Mouse (Mus musculus): Measurements from ENCODE around the gene Slit1. TPM values are rescaled to one million over a fixed set of nuclear protein-coding genes. Genes with fewer than 3 reads are reported as not detected.

Slit1 gene
- polyA plus RNA-seq, 1 experiment from 2014 or later = 32.8 TPM

- no peak overlapping the region for H3K4me3 ChIP-seq (replicated peaks)
- H3K27ac ChIP-seq (replicated peaks) = no peak overlapping the region
- 0 out of 2 replicates have a peak, but pooled peaks cover 4% of the 10 kb centered on the region for H3K36me3 ChIP-seq
- no peak for ATAC-seq (ENCODE audit: low FRiP score)
- no peaks in the 10 kb centered on the region for H3K9me3 ChIP-seq (replicated peaks)
- no peaks in the 10 kb centered on the region for H3K27me3 ChIP-seq (replicated peaks)
- H3K4me1 ChIP-seq = peaks cover 73% of the 10 kb centered on the region
- 82% methylated on average over 6 of the region's 6 CpGs for WGBS
- H3K9ac ChIP-seq (replicated peaks) = no peak overlapping the region
- no peak overlapping the region for H3K4me2 ChIP-seq
Observed at GRCm38 (mm10) chr19:41616274-41616673, 127.2 kb downstream of the Slit1 start.

GRCm38 (mm10) chr19:41615606-41616224 lies 127.8 kb downstream of the Slit1 start:
- Histone ChIP-seq H3K36me3 (peaks cover 5% of the 10 kb centered on the region; the same call in 1 of the 2 replicates), H3K9ac (replicated peaks) (no peak overlapping the region), H3K4me2 (no peak overlapping the region), H3K4me3 (replicated peaks) (no peak overlapping the region), H3K9me3 (replicated peaks) (no peaks in the 10 kb centered on the region), H3K27me3 (replicated peaks) (no peaks in the 10 kb centered on the region), H3K27ac (replicated peaks) (peak overlapping the region; percentile 41; the same call in 1 of the 2 replicates), H3K4me1 (peaks cover 73% of the 10 kb centered on the region)
- 54% methylated on average over 11 of the region's 11 CpGs for WGBS
- ATAC-seq (ENCODE audit: low FRiP score) = no peak

- H3K36me3 ChIP-seq = peaks cover 11% of the 10 kb centered on the region
- WGBS = 19% methylated on average over 16 of the region's 16 CpGs
- peaks cover 57% of the 10 kb centered on the region for H3K4me1 ChIP-seq
- no peaks in the 10 kb centered on the region for H3K9me3 ChIP-seq (replicated peaks)
- peak overlapping the region; percentile 75 for H3K27ac ChIP-seq (replicated peaks)
- ATAC-seq (ENCODE audit: low FRiP score) = peak; percentile 62; the same call in 1 of the 2 replicates
- no peaks in the 10 kb centered on the region for H3K27me3 ChIP-seq (replicated peaks)
- H3K9ac ChIP-seq (replicated peaks) = no peak overlapping the region
- H3K4me3 ChIP-seq (replicated peaks) = no peak overlapping the region
- H3K4me2 ChIP-seq = peak overlapping the region; percentile 23; the same call in 1 of the 2 replicates
Observed at GRCm38 (mm10) chr19:41613325-41614087, 130.0 kb downstream of the Slit1 start.

- Histone ChIP-seq H3K9ac (replicated peaks) (no peak overlapping the region), H3K4me3 (replicated peaks) (no peak overlapping the region), H3K36me3 (peaks cover 11% of the 10 kb centered on the region), H3K4me2 (no peak overlapping the region), H3K4me1 (peaks cover 42% of the 10 kb centered on the region), H3K27me3 (replicated peaks) (no peaks in the 10 kb centered on the region), H3K9me3 (replicated peaks) (no peaks in the 10 kb centered on the region), H3K27ac (replicated peaks) (no peak overlapping the region)
- 70% methylated on average over 6 of the region's 6 CpGs for WGBS
- ATAC-seq (ENCODE audit: low FRiP score) = no peak
Observed at GRCm38 (mm10) chr19:41611683-41612082, 131.8 kb downstream of the Slit1 start.

GRCm38 (mm10) chr19:41606208-41606987 lies 137.1 kb downstream of the Slit1 start:
- WGBS = 69% methylated on average over 10 of the region's 10 CpGs
- no peak for ATAC-seq (ENCODE audit: low FRiP score)
- Histone ChIP-seq H3K9me3 (replicated peaks) (no peaks in the 10 kb centered on the region), H3K9ac (replicated peaks) (no peak overlapping the region), H3K4me1 (no peaks in the 10 kb centered on the region), H3K4me3 (replicated peaks) (no peak overlapping the region), H3K27ac (replicated peaks) (no peak overlapping the region), H3K36me3 (peaks cover 35% of the 10 kb centered on the region), H3K4me2 (no peak overlapping the region), H3K27me3 (replicated peaks) (no peaks in the 10 kb centered on the region)

- no peak overlapping the region for H3K27ac ChIP-seq (replicated peaks)
- no peak for ATAC-seq (ENCODE audit: low FRiP score)
Observed at GRCm38 (mm10) chr19:41600647-41601046, 142.8 kb downstream of the Slit1 start.

GRCm38 (mm10) chr19:41597170-41597894 lies 146.1 kb downstream of the Slit1 start:
- Histone ChIP-seq H3K36me3 (peaks cover 6% of the 10 kb centered on the region), H3K9ac (replicated peaks) (no peak overlapping the region), H3K4me2 (no peak overlapping the region), H3K4me1 (peaks cover 4% of the 10 kb centered on the region; the same call in 1 of the 2 replicates), H3K4me3 (replicated peaks) (no peak overlapping the region), H3K9me3 (replicated peaks) (no peaks in the 10 kb centered on the region), H3K27ac (replicated peaks) (no peak overlapping the region), H3K27me3 (replicated peaks) (no peaks in the 10 kb centered on the region)
- no peak for ATAC-seq (ENCODE audit: low FRiP score)
- WGBS = 82% methylated on average over 6 of the region's 6 CpGs

More at GRCm38 (mm10) chr19:41600647-41601046, 142.8 kb downstream of the Slit1 start:
- 39% methylated on average over 10 of the region's 11 CpGs for WGBS
- Histone ChIP-seq H3K9ac (replicated peaks) (no peak overlapping the region), H3K4me1 (0 out of 2 replicates have a peak, but pooled peaks cover 3% of the 10 kb centered on the region), H3K36me3 (peaks cover 20% of the 10 kb centered on the region), H3K9me3 (replicated peaks) (no peaks in the 10 kb centered on the region), H3K27me3 (replicated peaks) (no peaks in the 10 kb centered on the region), H3K4me3 (replicated peaks) (no peak overlapping the region), H3K4me2 (no peak overlapping the region)

- Histone ChIP-seq H3K27me3 (replicated peaks) (no peaks in the 10 kb centered on the region), H3K4me1 (peaks cover 12% of the 10 kb centered on the region), H3K4me3 (replicated peaks) (no peak overlapping the region), H3K36me3 (0 out of 2 replicates have a peak, but pooled peaks cover under 1% of the 10 kb centered on the region), H3K9me3 (replicated peaks) (no peaks in the 10 kb centered on the region), H3K4me2 (no peak overlapping the region), H3K27ac (replicated peaks) (no peak overlapping the region), H3K9ac (replicated peaks) (no peak overlapping the region)
- WGBS = 53% methylated on average over 12 of the region's 12 CpGs
- no peak for ATAC-seq (ENCODE audit: low FRiP score)
Observed at GRCm38 (mm10) chr19:41591808-41592207, 151.7 kb downstream of the Slit1 start.

- no peak overlapping the region for H3K4me2 ChIP-seq
- WGBS = 59% methylated on average over 8 of the region's 8 CpGs
- H3K36me3 ChIP-seq = peaks cover 18% of the 10 kb centered on the region
- no peak overlapping the region for H3K27ac ChIP-seq (replicated peaks)
- H3K4me1 ChIP-seq = peaks cover 12% of the 10 kb centered on the region
- H3K4me3 ChIP-seq (replicated peaks) = no peak overlapping the region
- H3K27me3 ChIP-seq (replicated peaks) = no peaks in the 10 kb centered on the region
- ATAC-seq (ENCODE audit: low FRiP score) = no peak
- no peak overlapping the region for H3K9ac ChIP-seq (replicated peaks)
- no peaks in the 10 kb centered on the region for H3K9me3 ChIP-seq (replicated peaks)
Observed at GRCm38 (mm10) chr19:41589681-41590080, 153.8 kb downstream of the Slit1 start.

- H3K36me3 ChIP-seq = peaks cover 24% of the 10 kb centered on the region
- no peak overlapping the region for H3K4me2 ChIP-seq
- H3K27ac ChIP-seq (replicated peaks) = no peak overlapping the region
- whole genome bisulfite sequencing = 88% methylated on average over 7 of the region's 7 CpGs
- ATAC-seq (ENCODE audit: low FRiP score) = no peak
- no peak overlapping the region for H3K4me3 ChIP-seq (replicated peaks)
- no peaks in the 10 kb centered on the region for H3K27me3 ChIP-seq (replicated peaks)
- H3K4me1 ChIP-seq = peaks cover 12% of the 10 kb centered on the region
- no peak overlapping the region for H3K9ac ChIP-seq (replicated peaks)
- no peaks in the 10 kb centered on the region for H3K9me3 ChIP-seq (replicated peaks)
Observed at GRCm38 (mm10) chr19:41589026-41589425, 154.4 kb downstream of the Slit1 start.
